Mouse (Mus musculus) ES-Bruce4 (cell line): ENCODE measurements around the gene Ppp1r9b. TPM values are rescaled to one million over a fixed set of nuclear protein-coding genes. Genes with fewer than 3 reads are reported as not detected.

Experiments
- H3K27ac ChIP-seq: 2 replicates; pipeline ENCODE4 v1.5.1; 2012; ENCODE audit warnings: low read length, inconsistent platforms; ENCODE audit not compliant: insufficient read depth
- H3K27me3 ChIP-seq: 2 replicates; pipeline ENCODE4 v1.6.1; 2012; ENCODE audit warnings: mild to moderate bottlenecking, low read length, inconsistent platforms; ENCODE audit not compliant: control insufficient read depth, poor library complexity, insufficient read depth, severe bottlenecking
- H3K36me3 ChIP-seq: 2 replicates; pipeline ENCODE4 v1.6.1; 2012; ENCODE audit warnings: inconsistent platforms, mild to moderate bottlenecking, low read length, moderate library complexity; ENCODE audit not compliant: control insufficient read depth, poor library complexity, insufficient read depth, severe bottlenecking
- H3K4me1 ChIP-seq: one replicate; pipeline ENCODE4 v1.8.1; 2011; ENCODE audit warnings: low read length; ENCODE audit not compliant: control insufficient read depth, insufficient read depth
- H3K4me3 ChIP-seq: 2 replicates; pipeline ENCODE4 v1.5.1; 2011; ENCODE audit warnings: low read depth, mild to moderate bottlenecking, low read length
- H3K9ac ChIP-seq: 2 replicates; pipeline ENCODE4 v1.6.1; 2012; ENCODE audit warnings: low read depth, mild to moderate bottlenecking, inconsistent platforms; ENCODE audit not compliant: poor library complexity, severe bottlenecking
- H3K9me3 ChIP-seq: replicated peaks from 2 replicates; pipeline ENCODE4 v1.6.1; 2012; ENCODE audit warnings: mild to moderate bottlenecking, low read length, inconsistent platforms; ENCODE audit not compliant: control insufficient read depth, poor library complexity, insufficient read depth, severe bottlenecking
- CTCF ChIP-seq: IDR thresholded peaks from one replicate; pipeline ENCODE4 v1.8.1; 2011; ENCODE audit warnings: low read depth, low read length
- EP300 ChIP-seq: IDR thresholded peaks from 2 replicates; pipeline ENCODE4 v1.6.1; 2011; ENCODE audit warnings: low read depth, low read length; ENCODE audit not compliant: insufficient read depth
- POLR2A ChIP-seq: IDR thresholded peaks from one replicate; pipeline ENCODE4 v1.8.1; 2011; ENCODE audit warnings: low read length; ENCODE audit not compliant: insufficient read depth
- polyA plus RNA-seq: library from polyadenylated mRNA; stranded (reverse); fragments of >200 nt; gene quantifications from 2 replicates; pipeline ENCODE4 v1.2.4, GENCODE M21; 2011; ENCODE audit warnings: low read depth; ENCODE audit not compliant: missing spikeins, insufficient read depth, insufficient read length

The Ppp1r9b gene
- polyA plus RNA-seq, 1 experiment = 20.3 TPM

- TF ChIP-seq POLR2A (no peak), EP300 (no peak), CTCF (no peak)
- Histone ChIP-seq H3K36me3 (no peaks in the 10 kb centered on the region), H3K4me3 (no peak overlapping the region), H3K27ac (no peak overlapping the region), H3K4me1 (no peaks in the 10 kb centered on the region), H3K27me3 (no peaks in the 10 kb centered on the region), H3K9ac (no peak overlapping the region), H3K9me3 (no peaks in the 10 kb centered on the region)
These were observed 36.0 kb downstream of the Ppp1r9b start for GRCm38 (mm10) chr11:95026849-95027248.

- Histone ChIP-seq H3K9ac (no peak overlapping the region), H3K4me1 (no peaks in the 10 kb centered on the region)
- no peak for TF ChIP-seq EP300
These were observed 37.1 kb downstream of the Ppp1r9b start for GRCm38 (mm10) chr11:95027850-95028470.

GRCm38 (mm10) chr11:95032945-95033344, 42.1 kb downstream of the Ppp1r9b start:
- H3K9ac ChIP-seq = no peak overlapping the region
- H3K4me3 ChIP-seq = no peak overlapping the region
- H3K36me3 ChIP-seq = no peaks in the 10 kb centered on the region
- no peaks in the 10 kb centered on the region for H3K27me3 ChIP-seq
- no peaks in the 10 kb centered on the region for H3K9me3 ChIP-seq
- H3K4me1 ChIP-seq = peaks cover 1% of the 10 kb centered on the region
- no peak overlapping the region for H3K27ac ChIP-seq
- TF ChIP-seq CTCF (no peak), EP300 (no peak), POLR2A (no peak)

More at GRCm38 (mm10) chr11:95027850-95028470, 37.1 kb downstream of the Ppp1r9b start:
- no peaks in the 10 kb centered on the region for H3K9me3 ChIP-seq
- no peaks in the 10 kb centered on the region for H3K36me3 ChIP-seq
- no peak overlapping the region for H3K4me3 ChIP-seq
- no peaks in the 10 kb centered on the region for H3K27me3 ChIP-seq
- H3K27ac ChIP-seq = no peak overlapping the region

- Histone ChIP-seq H3K9ac (no peak overlapping the region), H3K36me3 (no peaks in the 10 kb centered on the region), H3K4me3 (no peak overlapping the region), H3K4me1 (peaks cover 1% of the 10 kb centered on the region), H3K9me3 (no peaks in the 10 kb centered on the region), H3K27me3 (no peaks in the 10 kb centered on the region), H3K27ac (no peak overlapping the region)
- TF ChIP-seq POLR2A = no peak
These were observed 42.8 kb downstream of the Ppp1r9b start for GRCm38 (mm10) chr11:95033617-95034016.

GRCm38 (mm10) chr11:95034902-95035301, 44.1 kb downstream of the Ppp1r9b start:
- no peak for TF ChIP-seq CTCF
- TF ChIP-seq POLR2A = no peak
- TF ChIP-seq EP300 = no peak
- Histone ChIP-seq H3K27me3 (no peaks in the 10 kb centered on the region), H3K9me3 (no peaks in the 10 kb centered on the region)

GRCm38 (mm10) chr11:95036521-95036920, 45.7 kb downstream of the Ppp1r9b start:
- H3K27me3 ChIP-seq = no peaks in the 10 kb centered on the region
- H3K36me3 ChIP-seq = no peaks in the 10 kb centered on the region
- H3K9me3 ChIP-seq = no peaks in the 10 kb centered on the region
- no peak overlapping the region for H3K4me3 ChIP-seq
- TF ChIP-seq POLR2A (no peak), CTCF (no peak), EP300 (no peak)
- no peak overlapping the region for H3K27ac ChIP-seq
- H3K4me1 ChIP-seq = peaks cover 1% of the 10 kb centered on the region
- H3K9ac ChIP-seq = no peak overlapping the region

More at GRCm38 (mm10) chr11:95034902-95035301, 44.1 kb downstream of the Ppp1r9b start:
- Histone ChIP-seq H3K27ac (no peak overlapping the region), H3K4me3 (no peak overlapping the region), H3K36me3 (no peaks in the 10 kb centered on the region), H3K9ac (no peak overlapping the region), H3K4me1 (peaks cover 1% of the 10 kb centered on the region)
